Mouse (Mus musculus): ENCODE results near the gene Defb33.

DNA sequence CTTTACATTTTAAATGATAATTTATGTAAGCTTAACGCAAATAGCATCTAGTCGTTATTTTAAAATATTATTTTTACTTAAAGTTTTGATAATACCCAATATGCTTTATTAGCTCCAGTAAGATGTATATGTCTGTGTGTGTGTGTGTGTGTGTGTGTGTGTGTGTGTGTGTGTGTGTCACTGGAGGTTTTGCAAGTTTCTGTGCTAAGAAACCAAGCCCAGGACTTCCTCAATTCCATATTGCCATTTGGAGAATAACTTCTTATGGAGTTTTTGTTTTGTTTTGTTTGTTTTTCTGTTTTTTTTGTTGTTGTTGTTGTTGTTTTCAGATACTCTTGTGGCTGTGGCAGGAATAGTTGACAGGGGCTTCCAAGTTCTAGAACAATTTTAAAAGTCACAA lies 14.7 kb downstream of the Defb33 start:
- TF ChIP-seq POLR2A (IDR thresholded peaks at IDR 0.05; ENCODE audit: insufficient read depth, low read depth, low read length) (no peak), CTCF (IDR thresholded peaks at IDR 0.05) (no peak)
